Mouse (Mus musculus) cerebral cortex, adult 2 months (tissue): Measurements from ENCODE around the gene Camsap3.

Experiments used
- WGBS: fragments of 180-500 bp; shearing (Covaris S2); methylation state at CpG from one replicate; pipeline ENCODE4 v1.1.7; 2018; 5-methylcytosine and 5-hydroxymethylcytosine counted together

Camsap3 gene

DNA sequence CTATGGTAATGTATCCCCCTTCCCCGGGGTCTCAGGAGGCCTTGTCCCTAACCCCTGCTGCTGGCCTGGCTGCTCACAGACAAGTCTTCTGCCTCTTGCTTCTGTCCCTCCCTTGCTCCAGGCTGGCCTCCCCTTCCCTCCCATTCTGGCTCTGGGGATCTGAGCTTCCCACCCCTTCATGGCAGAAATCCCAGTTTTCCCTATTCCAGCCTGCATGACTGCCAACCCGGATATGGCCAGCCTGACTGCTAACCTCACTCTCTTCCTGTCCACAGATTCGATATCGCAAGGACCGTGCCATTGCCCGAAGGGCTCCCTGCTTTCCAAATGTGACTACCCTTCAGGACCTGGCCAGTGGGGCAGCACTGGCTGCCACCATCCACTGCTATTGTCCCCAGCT, 13.3 kb downstream of the Camsap3 start:
- WGBS = 71% methylated on average over 6 of the region's 6 CpGs

DNA sequence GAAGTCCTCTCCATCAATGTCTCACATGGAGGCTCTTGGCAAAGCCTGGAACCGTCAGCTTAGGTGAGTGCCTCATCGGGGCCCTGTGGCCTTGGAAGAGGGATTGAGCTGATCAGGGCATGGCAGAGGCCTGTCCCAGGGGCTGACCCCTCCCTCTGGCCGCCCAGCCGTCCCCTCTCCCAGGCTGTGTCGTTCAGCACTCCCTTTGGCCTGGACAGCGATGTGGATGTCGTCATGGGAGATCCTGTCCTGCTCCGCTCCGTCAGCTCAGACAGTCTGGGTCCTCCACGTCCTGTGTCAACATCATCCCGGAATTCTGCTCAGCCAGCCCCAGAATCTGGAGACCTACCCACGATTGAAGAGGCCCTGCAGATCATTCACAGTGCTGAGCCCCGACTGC, 16.3 kb downstream of the Camsap3 start:
- WGBS = 83% methylated on average over 13 of the region's 13 CpGs

DNA sequence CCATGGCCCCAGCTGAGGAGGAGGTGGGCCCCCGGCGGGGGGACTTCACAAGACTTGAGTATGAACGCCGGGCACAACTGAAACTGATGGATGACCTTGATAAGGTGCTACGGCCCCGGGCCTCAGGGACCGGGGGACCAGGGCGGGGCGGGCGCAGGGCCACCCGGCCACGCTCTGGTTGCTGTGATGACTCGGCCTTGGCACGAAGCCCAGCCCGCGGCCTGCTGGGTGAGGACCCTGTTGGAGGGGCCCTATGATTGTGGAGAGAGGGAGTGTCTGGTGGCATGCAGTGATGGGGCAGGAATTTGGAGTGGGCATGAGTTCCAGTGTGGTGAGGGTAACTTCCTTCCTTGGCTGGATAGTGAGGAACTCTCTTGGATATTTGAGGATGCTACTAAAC, 19.5 kb downstream of the Camsap3 start:
- WGBS = 73% methylated on average over 16 of the region's 16 CpGs

DNA sequence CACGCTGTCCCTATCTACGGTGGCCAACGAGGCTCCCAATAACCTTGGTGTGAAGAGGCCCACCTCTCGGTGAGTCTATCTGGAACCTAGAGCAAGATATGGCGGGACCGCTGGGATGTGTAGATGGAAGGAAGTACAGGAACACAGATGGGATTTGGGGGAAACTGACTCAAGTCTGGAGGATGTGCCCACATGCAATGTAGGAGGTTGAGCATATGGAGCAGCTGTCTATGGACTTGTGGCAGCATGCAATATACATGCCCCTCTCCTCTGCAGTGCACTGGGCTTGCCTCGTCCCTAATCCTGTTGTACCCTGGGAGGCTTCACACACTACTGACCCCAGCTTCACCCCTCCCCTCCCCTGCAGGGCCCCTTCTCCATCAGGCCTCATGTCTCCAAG, 20.7 kb downstream of the Camsap3 start:
- 65% methylated on average over 7 of the region's 7 CpGs for WGBS

DNA sequence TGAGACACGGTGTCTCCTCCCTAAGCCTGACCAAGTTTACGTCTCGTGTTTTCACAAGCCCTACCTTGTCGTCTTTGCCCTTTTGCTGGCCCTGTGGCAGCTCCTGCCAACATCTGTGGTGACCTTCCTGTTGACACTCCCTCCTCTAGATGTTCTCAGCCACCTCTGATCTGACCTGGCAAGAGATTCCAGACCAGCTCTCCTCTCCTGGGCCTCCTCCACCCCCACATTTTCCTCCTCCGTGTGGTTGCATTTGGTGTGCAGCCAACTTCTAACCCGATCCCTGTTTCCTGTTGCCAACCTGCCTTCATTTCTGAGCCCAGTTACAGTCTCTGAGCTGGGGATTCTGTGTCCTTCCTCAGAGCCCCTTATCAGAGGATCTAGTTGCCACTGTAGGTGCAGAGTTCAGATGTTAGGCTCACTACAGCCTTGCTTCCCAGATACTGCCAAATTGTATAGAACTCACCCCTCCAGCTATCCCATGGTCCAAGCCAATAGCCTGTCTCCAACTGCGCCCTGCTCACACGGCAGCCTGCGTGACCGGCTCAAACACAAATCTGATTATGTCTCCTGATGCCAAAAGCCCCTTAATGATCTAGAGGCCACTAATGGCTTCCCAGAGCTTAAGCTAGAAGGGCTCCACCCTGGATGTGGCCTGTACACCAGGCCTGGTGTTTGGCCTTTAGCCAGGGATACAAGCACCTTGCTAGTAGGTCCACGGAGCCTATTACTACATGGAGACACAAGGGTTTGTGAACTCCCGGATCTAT, 22.1 kb downstream of the Camsap3 start:
- 47% methylated on average over 12 of the region's 12 CpGs for WGBS

DNA sequence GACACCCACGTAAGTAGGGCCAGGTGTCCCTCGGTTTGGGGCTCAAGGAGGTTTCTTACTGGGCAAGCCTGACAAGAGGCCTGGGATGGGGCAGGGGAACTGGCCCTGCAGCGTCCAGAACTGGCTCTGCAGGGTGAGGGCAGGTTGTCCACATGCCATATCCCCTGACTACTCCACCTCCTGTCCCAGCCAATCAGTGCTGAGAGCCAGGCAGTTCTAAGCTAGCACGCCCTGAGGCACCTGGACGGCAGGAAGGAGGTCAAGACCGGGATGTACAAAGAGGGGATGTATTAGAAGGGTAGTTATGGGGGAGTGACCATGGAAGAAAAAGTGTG, 22.7 kb downstream of the Camsap3 start:
- 80% methylated on average over 6 of the region's 6 CpGs for WGBS

DNA sequence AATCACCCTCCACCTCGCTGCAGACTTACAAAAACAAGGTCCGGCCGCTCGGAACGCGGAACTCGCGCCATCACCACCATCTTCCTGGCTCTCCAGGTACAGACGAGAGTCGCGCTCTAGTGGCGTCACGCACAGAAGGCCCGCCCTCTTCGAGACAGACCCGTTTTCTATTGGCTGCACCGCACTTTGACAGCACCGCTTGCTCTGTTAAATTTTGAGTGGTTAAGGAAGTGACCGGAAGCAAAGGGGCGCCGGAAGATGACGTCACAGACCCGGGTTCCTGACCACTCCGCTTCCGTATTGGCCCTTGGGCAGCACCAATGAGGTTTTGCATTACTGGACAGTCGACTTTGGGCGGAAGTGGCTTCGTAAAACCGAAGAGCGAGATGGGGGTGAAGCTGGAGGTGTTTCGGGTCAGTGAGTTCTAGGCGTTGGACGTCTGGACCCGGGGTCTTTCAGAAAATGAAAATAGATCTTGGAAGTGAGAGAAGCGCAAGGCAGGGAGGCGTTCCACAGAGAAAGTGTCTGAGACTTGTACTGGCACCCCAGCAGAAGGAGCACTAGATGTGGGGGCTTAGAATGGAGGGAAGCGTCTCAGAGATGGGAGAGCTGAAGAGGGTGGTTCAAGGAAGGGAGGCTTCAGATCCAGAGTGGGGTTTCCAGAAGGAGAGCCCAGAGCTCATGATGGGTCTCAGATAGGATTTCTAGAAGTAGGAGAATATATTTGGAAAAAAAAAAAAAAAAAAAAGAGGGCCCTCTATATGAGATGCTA, 34.3 kb downstream of the Camsap3 start, which contains the start of the genes Xab2 and Pet100:
Xab2 (minus strand) TSS at position 118 of the 772 bp plus-strand sequence.
Pet100 (plus strand) TSS at position 350 of the 772 bp plus-strand sequence.
- WGBS = under 1% methylated on average over 37 of the region's 37 CpGs

DNA sequence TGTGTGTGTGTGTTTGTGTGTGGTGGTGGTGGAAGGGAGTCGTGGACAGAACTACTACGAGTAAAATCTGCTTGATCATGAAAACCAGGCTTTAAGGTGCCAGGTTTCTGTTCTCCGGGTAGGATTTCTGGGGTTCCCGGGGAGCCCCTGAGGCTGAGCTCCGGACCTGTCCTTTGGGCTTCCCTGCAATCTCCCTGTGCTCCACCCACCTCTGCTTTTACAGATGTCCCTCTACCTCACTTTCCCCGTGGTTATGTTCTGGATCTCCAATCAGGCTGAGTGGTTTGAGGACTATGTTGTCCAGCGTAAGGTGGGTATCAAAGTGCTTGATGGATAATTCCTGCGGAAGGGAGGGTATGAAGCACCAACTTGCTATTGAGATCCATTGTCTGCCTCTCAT, 35.0 kb downstream of the Camsap3 start:
- 55% methylated on average over 8 of the region's 8 CpGs for WGBS

DNA sequence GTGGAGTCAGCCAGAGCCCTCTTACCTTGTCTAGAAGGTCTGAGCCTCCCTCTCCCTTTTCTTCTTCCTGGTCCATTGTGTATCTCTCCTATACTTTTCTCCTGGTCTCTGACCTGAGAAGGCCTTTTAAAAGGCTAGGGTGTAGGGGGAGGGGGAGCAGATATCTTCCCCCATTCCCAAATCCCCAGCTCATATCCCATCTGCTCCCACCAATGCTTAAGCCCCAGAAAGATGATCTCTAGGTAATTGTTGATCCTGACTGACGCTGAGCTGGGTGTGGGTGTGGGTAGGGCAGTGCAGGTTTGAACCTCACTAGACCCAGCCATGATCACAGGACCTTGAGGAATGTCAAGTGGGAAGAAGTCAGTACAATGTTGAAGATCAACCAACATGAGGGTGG, 38.4 kb downstream of the Camsap3 start, which contains the start of gene Pcp2:
Pcp2 (minus strand) TSS at position 101 of the 400 bp plus-strand sequence.
- 69% methylated on average over 1 of the region's 1 CpGs for WGBS

DNA sequence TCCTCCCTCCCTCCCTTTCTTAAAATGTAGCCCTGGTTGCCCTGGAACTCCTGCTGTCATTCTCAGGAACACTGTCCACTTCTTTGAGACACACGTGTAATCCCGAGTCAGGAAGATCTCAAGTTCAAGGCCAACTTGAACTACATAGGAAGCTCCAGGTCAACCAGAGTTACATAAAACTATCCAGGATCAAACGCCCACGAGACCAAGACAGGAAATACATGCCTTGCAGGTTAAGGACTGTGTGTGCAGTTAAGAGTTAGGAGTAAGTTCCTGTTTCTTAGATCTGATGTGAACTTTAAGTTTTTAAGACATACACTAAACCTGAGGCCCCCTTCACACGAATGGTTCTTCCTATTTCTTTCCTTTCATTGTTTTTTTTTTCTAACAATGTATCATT, 39.9 kb downstream of the Camsap3 start:
- whole genome bisulfite sequencing = 60% methylated on average over 5 of the region's 5 CpGs

DNA sequence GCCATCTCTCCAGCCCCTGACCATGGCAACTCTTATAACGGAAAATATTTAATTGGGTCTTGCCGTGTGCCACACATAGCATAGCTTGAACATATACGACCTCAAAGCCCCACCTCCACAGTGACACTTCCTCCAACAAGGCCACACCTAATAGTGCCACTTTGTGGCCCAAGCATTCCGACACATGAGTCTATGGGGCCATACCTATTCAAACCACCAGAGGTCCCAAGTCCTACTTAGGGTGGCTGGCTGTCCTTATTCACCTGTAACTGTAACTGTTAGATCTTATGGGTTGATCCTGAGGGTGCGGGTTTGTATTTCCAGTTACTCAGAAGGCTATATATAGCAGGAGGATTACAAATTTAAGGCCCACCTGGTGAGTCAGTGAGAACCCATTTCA, 40.9 kb downstream of the Camsap3 start:
- 30% methylated on average over 5 of the region's 5 CpGs for WGBS

DNA sequence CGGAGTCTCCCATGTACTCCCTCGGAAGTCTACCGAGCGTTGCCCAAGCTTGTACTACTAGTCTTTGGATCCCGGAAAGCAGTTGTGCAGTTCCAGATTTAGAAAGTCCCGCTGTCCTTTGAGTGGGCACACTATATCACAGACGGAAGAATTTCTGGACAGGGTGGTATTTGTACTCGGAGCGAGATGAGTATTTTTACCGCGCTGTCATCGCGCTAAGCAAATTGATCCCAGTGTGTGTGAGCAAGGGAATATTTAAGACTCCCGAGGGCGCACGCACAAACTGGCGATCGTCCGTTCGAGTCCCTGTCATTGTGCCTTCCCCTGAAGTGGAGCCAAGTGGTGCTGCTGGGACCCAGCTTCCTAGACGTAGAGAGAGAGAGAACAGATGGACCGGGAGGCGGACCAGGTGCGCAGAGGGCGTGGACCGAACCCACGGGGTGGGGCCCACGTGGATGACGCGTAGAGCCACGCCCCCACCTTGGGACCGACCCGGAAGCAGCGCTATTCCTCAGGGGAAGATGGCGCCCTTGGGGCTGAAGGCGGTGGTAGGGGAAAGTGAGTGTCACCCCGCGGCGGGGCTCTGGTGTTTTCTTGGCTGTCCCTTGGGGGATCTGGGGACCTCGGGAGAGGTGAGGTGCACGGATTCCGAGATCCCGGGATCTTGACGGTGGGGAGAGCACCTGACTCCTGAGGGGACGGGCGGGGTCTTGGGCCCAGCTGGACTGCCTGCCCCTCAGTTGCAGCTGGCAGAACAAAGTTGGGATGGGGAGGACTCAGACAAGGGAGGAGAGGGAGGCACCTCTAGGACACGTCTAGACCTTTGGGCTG, 43.8 kb downstream of the Camsap3 start, which contains the start of gene Stxbp2:
Stxbp2 (plus strand) TSS at position 309 of the 831 bp plus-strand sequence.
- WGBS = 4% methylated on average over 47 of the region's 47 CpGs

DNA sequence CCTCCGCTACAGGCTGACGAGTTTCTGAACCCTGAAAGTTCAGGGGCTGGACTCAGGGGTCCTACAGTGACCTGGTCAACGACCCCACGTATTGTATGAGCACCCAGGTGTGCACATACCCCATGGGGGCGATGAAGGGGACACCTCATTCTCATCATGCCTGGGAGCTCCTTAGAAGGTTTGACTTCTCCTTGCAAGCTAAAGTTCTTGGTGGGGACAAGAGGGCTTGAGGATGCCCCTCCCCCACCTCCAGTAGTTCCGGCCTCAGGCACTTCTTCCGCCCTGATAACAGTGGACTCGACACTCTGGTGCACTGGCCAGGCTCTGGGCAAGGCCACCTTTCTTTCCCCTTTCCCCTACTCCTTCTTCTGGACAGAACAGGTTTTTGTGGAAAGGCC, 44.4 kb downstream of the Camsap3 start:
- 24% methylated on average over 8 of the region's 8 CpGs for WGBS

DNA sequence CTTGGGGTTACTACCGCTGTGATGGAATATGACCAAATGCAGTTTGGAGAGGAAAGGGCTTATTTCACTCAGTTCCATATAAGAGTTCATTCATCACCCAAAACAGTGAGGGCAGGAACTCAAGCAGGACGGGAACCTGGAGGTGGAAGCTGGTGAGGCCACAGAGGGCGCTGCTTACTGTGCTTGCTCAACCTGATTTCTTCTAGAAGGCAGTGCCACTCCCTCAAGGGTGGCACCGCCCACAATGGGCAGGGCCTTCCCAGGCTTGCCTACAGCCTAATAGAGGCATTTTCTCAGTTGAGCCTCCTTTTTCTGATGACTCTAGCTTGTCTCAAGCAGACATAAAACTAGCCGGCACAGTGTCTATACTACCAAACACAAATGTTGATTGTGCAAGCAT, 58.7 kb downstream of the Camsap3 start:
- 38% methylated on average over 5 of the region's 5 CpGs for WGBS

DNA sequence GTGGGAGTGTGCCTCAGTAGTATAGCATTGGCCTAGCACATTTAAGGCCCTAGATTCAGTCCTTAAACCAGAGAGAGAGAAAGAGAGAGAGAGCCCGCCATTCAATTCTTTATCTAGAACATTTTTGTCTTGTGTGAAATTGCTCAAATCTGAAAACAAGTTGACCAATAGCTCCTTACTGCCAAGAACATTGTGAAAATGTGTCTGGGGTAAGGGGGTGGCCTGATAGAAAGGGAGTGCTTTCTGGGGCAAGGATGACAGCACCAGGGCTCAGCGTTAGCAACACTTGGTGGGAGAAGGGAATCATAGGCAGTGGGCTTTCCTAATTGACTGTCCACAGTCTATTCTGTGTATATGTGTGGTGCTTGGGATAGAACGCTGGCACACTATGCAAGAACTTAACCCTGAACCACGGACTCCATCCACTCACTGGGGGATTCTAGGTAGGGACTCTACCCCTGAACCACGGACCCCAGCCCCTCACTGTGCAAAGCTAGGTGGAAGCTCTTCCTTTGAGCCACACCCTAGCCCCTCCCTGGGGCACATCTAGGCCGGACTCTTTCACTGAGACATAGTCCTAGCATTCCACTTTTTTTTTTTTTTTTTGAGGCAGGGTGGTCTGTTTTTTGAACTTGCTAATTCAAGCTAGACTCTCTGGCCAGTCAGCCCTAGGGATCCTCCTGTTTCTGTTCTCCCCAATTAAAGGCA, 59.9 kb downstream of the Camsap3 start:
- 88% methylated on average over 6 of the region's 6 CpGs for WGBS

DNA sequence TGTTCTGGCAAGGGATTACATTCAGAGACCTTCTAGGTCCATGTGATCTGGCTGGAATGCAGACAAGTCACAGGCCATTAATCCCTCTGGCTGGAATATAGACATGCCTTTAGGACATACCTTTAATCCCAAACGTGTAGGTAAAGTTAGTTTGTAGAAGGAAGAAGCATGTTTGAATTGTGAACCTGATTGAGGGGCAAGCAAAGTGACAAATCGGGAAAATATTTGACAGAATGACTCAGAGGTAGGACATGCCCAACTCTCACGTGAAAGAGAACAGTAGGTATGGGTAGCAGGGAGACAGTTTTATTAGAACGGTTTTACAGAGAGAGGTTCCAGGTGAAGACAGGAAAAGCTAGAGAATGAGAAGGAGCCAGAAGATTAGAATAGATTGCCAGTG, 60.5 kb downstream of the Camsap3 start:
- 87% methylated on average over 4 of the region's 4 CpGs for WGBS

DNA sequence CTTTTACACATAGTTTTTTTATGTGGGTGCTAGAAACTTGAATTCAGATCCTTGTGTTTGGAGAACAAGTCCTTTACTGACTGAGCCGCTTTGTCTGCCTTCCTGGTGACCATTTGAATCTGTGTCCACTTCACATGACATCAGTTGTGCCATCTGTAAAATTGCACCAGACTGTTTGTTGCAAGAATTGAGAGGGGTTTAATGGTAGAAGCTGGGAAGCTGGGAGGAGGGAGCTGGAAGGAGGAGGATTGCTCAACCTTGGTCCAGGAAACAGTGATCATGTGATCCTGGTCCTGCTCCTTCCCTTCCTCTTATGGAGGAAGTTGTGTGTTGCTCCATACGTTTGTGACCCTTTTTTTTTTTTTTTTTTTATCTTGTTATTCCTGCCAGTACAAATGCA, 61.2 kb downstream of the Camsap3 start:
- WGBS = 65% methylated on average over 2 of the region's 2 CpGs

DNA sequence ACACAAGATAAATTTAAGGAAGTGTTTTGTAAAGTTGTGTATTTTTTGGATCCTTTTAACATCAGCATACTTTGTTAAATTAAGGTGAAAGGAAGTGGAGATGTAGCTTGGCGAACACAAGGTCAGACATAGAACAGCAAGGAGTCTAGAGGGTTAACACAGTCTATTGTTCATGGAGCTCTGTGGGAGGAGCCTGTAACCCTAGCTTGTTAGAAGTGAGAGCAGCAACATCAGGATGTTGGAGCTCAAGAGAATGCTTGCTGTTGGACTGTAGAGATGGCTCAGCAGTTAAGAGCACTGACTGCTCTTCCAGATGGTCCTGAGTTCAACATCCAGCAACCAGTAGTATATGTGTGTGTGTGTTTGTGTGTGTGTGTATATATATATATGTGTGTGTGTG, 61.9 kb downstream of the Camsap3 start:
- WGBS = 56% methylated on average over 1 of the region's 1 CpGs

DNA sequence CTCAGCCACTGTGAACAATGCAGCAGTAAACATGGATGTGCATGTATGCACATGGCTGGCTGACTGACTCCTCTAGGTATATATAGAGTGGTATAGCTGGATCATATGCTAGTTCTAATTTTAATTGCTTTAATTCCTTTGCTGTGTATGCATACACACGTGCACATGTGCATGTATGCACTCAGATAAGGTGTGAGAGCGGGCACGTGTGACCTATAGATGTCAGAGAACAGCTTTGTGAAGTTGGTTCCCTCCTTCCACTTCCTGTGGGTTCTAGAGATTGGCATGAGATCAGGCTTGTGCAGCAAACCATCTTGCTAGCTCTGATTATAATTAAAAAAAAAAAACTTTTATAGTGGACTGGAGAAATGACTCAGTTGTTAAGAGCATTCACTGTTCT, 65.8 kb downstream of the Camsap3 start:
- 71% methylated on average over 3 of the region's 3 CpGs for WGBS

DNA sequence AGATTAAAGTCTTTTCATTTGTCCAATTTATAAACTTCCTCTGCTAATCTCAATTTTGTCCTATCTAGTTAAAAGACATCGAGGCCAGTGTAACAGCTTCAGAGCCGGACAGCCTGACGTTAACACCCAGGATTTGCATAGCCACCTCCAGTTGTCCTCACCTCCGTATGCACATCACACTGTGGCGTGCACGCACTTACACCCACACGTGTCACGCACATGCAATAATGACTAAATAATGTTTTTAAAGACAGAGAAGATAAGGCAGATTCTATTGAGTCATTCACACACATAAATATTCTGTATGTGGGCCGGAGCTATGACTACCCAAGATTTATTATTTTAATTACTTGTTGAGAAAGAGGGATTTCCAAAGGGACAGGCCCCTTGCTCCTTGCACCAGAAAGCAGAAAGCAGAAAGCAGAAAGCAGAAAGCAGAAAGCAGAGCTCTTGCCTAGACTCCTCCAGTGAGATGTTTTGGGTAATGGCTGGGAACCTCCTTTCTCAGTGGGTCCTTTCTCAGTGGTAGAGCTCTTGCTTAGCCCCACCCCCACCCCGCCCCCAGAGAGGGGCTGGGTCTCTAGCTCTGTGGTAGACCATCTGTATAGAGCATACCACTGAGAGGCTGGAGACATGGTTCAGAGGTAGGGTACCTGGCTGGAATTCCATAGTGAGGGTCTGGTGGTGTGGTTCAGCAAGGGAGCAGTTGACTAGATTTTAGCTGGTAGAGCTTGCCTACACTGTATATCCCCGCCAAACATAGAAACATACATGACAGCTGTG, 67.8 kb downstream of the Camsap3 start:
- WGBS = 69% methylated on average over 11 of the region's 11 CpGs

DNA sequence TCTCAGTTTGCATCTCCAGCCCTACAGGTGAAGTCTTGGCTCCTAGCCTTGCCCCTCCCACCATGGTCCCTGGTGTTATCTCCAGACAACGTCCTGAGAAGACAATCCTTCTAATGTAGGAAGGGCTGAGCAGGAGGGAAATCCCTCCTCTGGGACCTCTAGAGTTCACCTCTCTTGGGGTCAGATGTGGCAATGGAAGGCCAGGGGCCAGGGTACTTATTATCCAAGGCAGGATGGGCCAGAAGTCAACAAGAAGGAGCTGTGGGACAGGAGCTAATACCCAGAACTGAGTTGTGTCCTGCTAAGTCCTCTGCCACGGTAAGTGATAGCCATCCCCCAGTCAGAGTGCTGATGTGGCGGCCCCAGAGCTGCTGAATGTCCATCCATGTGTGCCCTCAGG, 68.4 kb downstream of the Camsap3 start, which contains the start of gene Retn:
Retn (plus strand) TSS at position 245 of the 400 bp plus-strand sequence.
- WGBS = 80% methylated on average over 3 of the region's 3 CpGs
